Mouse (Mus musculus) heart, embryonic 16.5 days (tissue): ENCODE data around the gene Vegfa. TPM values are rescaled to one million over a fixed set of nuclear protein-coding genes. Genes with fewer than 3 reads are reported as not detected.

Experiments used
- ATAC-seq: fragments of 200-750 bp; cut with Nextera tagmentation; replicated peaks from 2 replicates; pipeline ENCODE4 v1.8.0; 2017; ENCODE audit warnings: moderate number of reproducible peaks; ENCODE audit not compliant: insufficient read depth, low FRiP score; ENCODE audit errors: extremely low read depth
- H3K27ac ChIP-seq: fragments of 300-500 bp; sonication (generic); 2 replicates; pipeline ENCODE4 v1.5.1; 2014; ENCODE audit warnings: mild to moderate bottlenecking, low read length, control low read depth, moderate library complexity
- H3K27me3 ChIP-seq: fragments of 300-500 bp; sonication (generic); 2 replicates; pipeline ENCODE4 v1.6.1; 2014; ENCODE audit warnings: low read length, mixed read lengths; ENCODE audit not compliant: control insufficient read depth, insufficient read depth
- H3K36me3 ChIP-seq: fragments of 300-500 bp; sonication (generic); 2 replicates; pipeline ENCODE4 v1.6.1; 2014; ENCODE audit not compliant: control insufficient read depth, insufficient read depth
- H3K4me1 ChIP-seq: fragments of 300-500 bp; sonication (generic); 2 replicates; pipeline ENCODE4 v1.6.1; 2014; ENCODE audit warnings: low read length, mixed read lengths; ENCODE audit not compliant: control insufficient read depth, insufficient read depth
- H3K4me2 ChIP-seq: fragments of 300-500 bp; sonication (generic); 2 replicates; pipeline ENCODE4 v1.6.1; 2014; ENCODE audit warnings: low read depth, mild to moderate bottlenecking, control low read depth, low read length
- H3K4me3 ChIP-seq: fragments of 300-500 bp; sonication (generic); 2 replicates; pipeline ENCODE4 v1.5.1; 2014; ENCODE audit warnings: mild to moderate bottlenecking, control low read depth, low read length
- H3K9ac ChIP-seq: fragments of 300-500 bp; sonication (generic); 2 replicates; pipeline ENCODE4 v1.6.1; 2014; ENCODE audit warnings: low read length, control low read depth
- H3K9me3 ChIP-seq: fragments of 300-500 bp; sonication (generic); replicated peaks from 2 replicates; pipeline ENCODE4 v1.6.1; 2016; ENCODE audit warnings: low read length; ENCODE audit not compliant: control insufficient read depth
- WGBS: fragments of 180-500 bp; shearing (Covaris S2); extraction: QIAGEN DNeasy Blood & Tissue Kit; methylation state at CpG from one replicate; pipeline ENCODE4 v1.1.7; 2014; 5-methylcytosine and 5-hydroxymethylcytosine counted together
- polyA plus RNA-seq: library from polyadenylated mRNA; unstranded; fragments of >200 nt; fragmentation: Nextera tagmentation; extraction: Ambion mirVana; gene quantifications from 2 replicates; pipeline ENCODE4 v1.2.1, GENCODE M21; 2015

Gene Vegfa
- polyA plus RNA-seq, 1 experiment from 2014 or later, result 6.4 TPM

GRCm38 (mm10) chr17:46025927-46026668 is 6.1 kb downstream of the Vegfa start:
- peak overlapping the region; percentile 95 for H3K4me2 ChIP-seq
- H3K36me3 ChIP-seq, result peaks cover 48% of the 10 kb centered on the region
- peak overlapping the region; percentile 79 for H3K9ac ChIP-seq
- peaks cover 52% of the 10 kb centered on the region for H3K4me1 ChIP-seq
- 49% methylated on average over 11 of the region's 11 CpGs for WGBS
- peak overlapping the region; percentile 87 for H3K27ac ChIP-seq
- no peak for ATAC-seq
- peak overlapping the region; percentile 96 for H3K4me3 ChIP-seq
- no peaks in the 10 kb centered on the region for H3K27me3 ChIP-seq
- no peaks in the 10 kb centered on the region for H3K9me3 ChIP-seq

- Histone ChIP-seq H3K9ac (no peak overlapping the region), H3K27ac (no peak overlapping the region), H3K4me1 (peaks cover 52% of the 10 kb centered on the region), H3K4me3 (no peak overlapping the region), H3K9me3 (no peaks in the 10 kb centered on the region), H3K27me3 (no peaks in the 10 kb centered on the region), H3K36me3 (peaks cover 57% of the 10 kb centered on the region), H3K4me2 (no peak overlapping the region)
- WGBS, result 88% methylated on average over 15 of the region's 15 CpGs
- ATAC-seq, result no peak
Measured at GRCm38 (mm10) chr17:46025207-46025606, 7.0 kb downstream of the Vegfa start.

GRCm38 (mm10) chr17:46024192-46024591 is 8.0 kb downstream of the Vegfa start:
- H3K4me3 ChIP-seq, result no peak overlapping the region
- H3K9ac ChIP-seq, result no peak overlapping the region
- H3K27ac ChIP-seq, result no peak overlapping the region
- no peak for ATAC-seq
- WGBS, result 88% methylated on average over 5 of the region's 5 CpGs
- no peak overlapping the region for H3K4me2 ChIP-seq
- no peaks in the 10 kb centered on the region for H3K9me3 ChIP-seq
- peaks cover 66% of the 10 kb centered on the region for H3K36me3 ChIP-seq
- H3K4me1 ChIP-seq, result peaks cover 48% of the 10 kb centered on the region
- H3K27me3 ChIP-seq, result no peaks in the 10 kb centered on the region

- H3K27ac ChIP-seq, result no peak overlapping the region
- no peak overlapping the region for H3K9ac ChIP-seq
- no peak for ATAC-seq
- peaks cover 44% of the 10 kb centered on the region for H3K4me1 ChIP-seq
- peaks cover 68% of the 10 kb centered on the region for H3K36me3 ChIP-seq
- H3K4me2 ChIP-seq, result no peak overlapping the region
- WGBS, result 95% methylated on average over 8 of the region's 8 CpGs
- H3K9me3 ChIP-seq, result no peaks in the 10 kb centered on the region
- H3K27me3 ChIP-seq, result no peaks in the 10 kb centered on the region
- no peak overlapping the region for H3K4me3 ChIP-seq
Measured at GRCm38 (mm10) chr17:46023572-46023971, 8.6 kb downstream of the Vegfa start.

- no peaks in the 10 kb centered on the region for H3K27me3 ChIP-seq
- WGBS, result 64% methylated on average over 6 of the region's 6 CpGs
- no peak overlapping the region for H3K4me2 ChIP-seq
- H3K27ac ChIP-seq, result no peak overlapping the region
- peaks cover 74% of the 10 kb centered on the region for H3K36me3 ChIP-seq
- peaks cover 43% of the 10 kb centered on the region for H3K4me1 ChIP-seq
- no peaks in the 10 kb centered on the region for H3K9me3 ChIP-seq
- H3K9ac ChIP-seq, result no peak overlapping the region
- H3K4me3 ChIP-seq, result no peak overlapping the region
- ATAC-seq, result no peak
Measured at GRCm38 (mm10) chr17:46022934-46023333, 9.2 kb downstream of the Vegfa start.

GRCm38 (mm10) chr17:46022427-46022826 is 9.7 kb downstream of the Vegfa start:
- Histone ChIP-seq H3K9ac (no peak overlapping the region), H3K27me3 (no peaks in the 10 kb centered on the region), H3K4me1 (peaks cover 38% of the 10 kb centered on the region), H3K4me3 (no peak overlapping the region), H3K9me3 (no peaks in the 10 kb centered on the region), H3K27ac (no peak overlapping the region; the same call in 1 of the 2 replicates), H3K4me2 (no peak overlapping the region), H3K36me3 (peaks cover 78% of the 10 kb centered on the region)
- WGBS, result 90% methylated on average over 4 of the region's 4 CpGs
- no peak for ATAC-seq

- Histone ChIP-seq H3K4me3 (no peak overlapping the region), H3K4me2 (no peak overlapping the region), H3K27ac (no peak overlapping the region), H3K27me3 (no peaks in the 10 kb centered on the region), H3K9me3 (no peaks in the 10 kb centered on the region), H3K4me1 (peaks cover 32% of the 10 kb centered on the region), H3K9ac (no peak overlapping the region), H3K36me3 (peaks cover 79% of the 10 kb centered on the region)
- no peak for ATAC-seq
- WGBS, result 92% methylated on average over 9 of the region's 9 CpGs
Measured at GRCm38 (mm10) chr17:46021760-46022159, 10.4 kb downstream of the Vegfa start.

- Histone ChIP-seq H3K9ac (no peak overlapping the region), H3K36me3 (peaks cover 83% of the 10 kb centered on the region), H3K4me2 (no peak overlapping the region), H3K4me1 (peaks cover 26% of the 10 kb centered on the region), H3K27ac (no peak overlapping the region), H3K9me3 (no peaks in the 10 kb centered on the region), H3K27me3 (no peaks in the 10 kb centered on the region), H3K4me3 (no peak overlapping the region)
- ATAC-seq, result no peak
- 89% methylated on average over 7 of the region's 7 CpGs for WGBS
Measured at GRCm38 (mm10) chr17:46021173-46021572, 11.0 kb downstream of the Vegfa start.

- Histone ChIP-seq H3K36me3 (peaks cover 79% of the 10 kb centered on the region), H3K27ac (no peak overlapping the region), H3K4me1 (peaks cover 20% of the 10 kb centered on the region), H3K4me3 (no peak overlapping the region), H3K27me3 (no peaks in the 10 kb centered on the region), H3K9me3 (no peaks in the 10 kb centered on the region), H3K9ac (no peak overlapping the region), H3K4me2 (no peak overlapping the region)
- no peak for ATAC-seq
- 65% methylated on average over 7 of the region's 7 CpGs for WGBS
Measured at GRCm38 (mm10) chr17:46020579-46020978, 11.6 kb downstream of the Vegfa start.
